Mouse (Mus musculus) forebrain, embryonic 13.5 days (tissue): Measurements from ENCODE around the gene Hacl1. TPM values are rescaled to one million over a fixed set of nuclear protein-coding genes. Genes with fewer than 3 reads are reported as not detected.

Experiments
- ATAC-seq: fragments of 200-750 bp; cut with Nextera tagmentation; 2 replicates; pipeline ENCODE4 v1.8.0; 2017
- H3K27ac ChIP-seq: fragments of 300-500 bp; sonication (generic); 2 replicates; pipeline ENCODE4 v1.5.1; 2015; ENCODE audit warnings: inconsistent platforms, mild to moderate bottlenecking, moderate library complexity
- H3K27me3 ChIP-seq: fragments of 300-500 bp; sonication (generic); 2 replicates; pipeline ENCODE4 v1.6.1; 2015; ENCODE audit warnings: mild to moderate bottlenecking, inconsistent platforms
- H3K36me3 ChIP-seq: fragments of 300-500 bp; sonication (generic); 2 replicates; pipeline ENCODE4 v1.6.1; 2015; ENCODE audit warnings: mild to moderate bottlenecking, inconsistent platforms; ENCODE audit not compliant: poor library complexity, severe bottlenecking
- H3K4me1 ChIP-seq: fragments of 300-500 bp; sonication (generic); 2 replicates; pipeline ENCODE4 v1.6.1; 2015; ENCODE audit warnings: inconsistent platforms
- H3K4me2 ChIP-seq: fragments of 300-500 bp; sonication (generic); 2 replicates; pipeline ENCODE4 v1.6.1; 2015; ENCODE audit warnings: inconsistent platforms, mild to moderate bottlenecking, moderate library complexity
- H3K4me3 ChIP-seq: fragments of 300-500 bp; sonication (generic); 2 replicates; pipeline ENCODE4 v1.5.1; 2015; ENCODE audit warnings: mild to moderate bottlenecking, inconsistent platforms
- H3K9ac ChIP-seq: fragments of 300-500 bp; sonication (generic); 2 replicates; pipeline ENCODE4 v1.6.1; 2015; ENCODE audit warnings: mild to moderate bottlenecking, inconsistent platforms
- H3K9me3 ChIP-seq: fragments of 300-500 bp; sonication (generic); replicated peaks from 2 replicates; pipeline ENCODE4 v1.6.1; 2016; ENCODE audit warnings: inconsistent platforms
- WGBS: fragments of 180-500 bp; shearing (Covaris S2); methylation state at CpG from one replicate; pipeline ENCODE4 v1.1.7; 2015; 5-methylcytosine and 5-hydroxymethylcytosine counted together
- polyA plus RNA-seq: library from polyadenylated mRNA; unstranded; fragments of >200 nt; fragmentation: Nextera tagmentation; extraction: Ambion mirVana; gene quantifications from 2 replicates; pipeline ENCODE4 v1.2.1, GENCODE M21; 2015

The Hacl1 gene
- polyA plus RNA-seq, 1 experiment from 2014 or later = 7.7 TPM

DNA sequence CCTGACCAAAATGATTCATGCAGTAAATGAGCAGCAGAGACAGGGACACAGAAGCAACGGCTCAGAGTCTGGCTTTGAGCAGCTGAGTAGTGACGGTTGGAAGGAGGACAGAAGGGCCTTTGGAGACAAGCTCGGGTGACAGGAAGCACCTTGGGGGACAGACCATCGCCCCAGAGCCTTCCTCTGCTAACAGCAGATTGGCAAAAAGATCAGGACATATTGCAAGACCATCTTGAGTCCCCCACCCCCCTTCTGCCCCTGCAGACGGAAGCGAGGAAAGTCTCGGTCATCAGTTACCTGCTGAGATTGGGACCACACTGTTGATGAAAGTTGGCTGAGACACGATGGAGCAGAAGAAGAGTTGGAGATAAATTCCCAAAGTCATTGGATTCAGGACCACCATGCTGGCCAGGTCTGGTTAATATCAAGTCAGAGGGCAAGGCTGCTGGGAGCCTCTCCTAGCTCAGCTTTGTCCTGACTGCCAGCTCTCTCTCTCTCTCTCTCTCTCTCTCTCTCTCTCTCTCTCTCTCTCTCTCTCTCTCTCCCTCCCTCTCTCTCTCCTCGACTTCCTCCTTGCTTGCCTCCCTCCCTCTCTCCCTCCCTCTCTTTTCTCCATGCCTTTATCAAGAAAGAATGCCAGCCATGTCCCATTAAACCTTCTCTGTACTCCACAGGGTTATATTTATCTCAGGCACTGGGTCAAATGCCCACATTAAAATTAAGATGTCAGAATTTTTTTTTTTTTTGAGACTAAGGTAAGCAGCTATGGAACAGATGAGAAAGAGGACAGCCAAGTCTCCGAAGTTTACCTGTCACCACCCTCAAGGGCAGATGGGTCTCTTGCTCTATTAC is 64.0 kb downstream of the Hacl1 start:
- Histone ChIP-seq H3K4me2 (no peak overlapping the region), H3K9me3 (0 out of 2 replicates have a peak, but pooled peaks cover 5% of the 10 kb centered on the region), H3K9ac (no peak overlapping the region), H3K36me3 (no peaks in the 10 kb centered on the region), H3K4me3 (no peak overlapping the region), H3K4me1 (no peaks in the 10 kb centered on the region), H3K27ac (no peak overlapping the region), H3K27me3 (no peaks in the 10 kb centered on the region)
- no peak for ATAC-seq
- WGBS = 66% methylated on average over 10 of the region's 10 CpGs

DNA sequence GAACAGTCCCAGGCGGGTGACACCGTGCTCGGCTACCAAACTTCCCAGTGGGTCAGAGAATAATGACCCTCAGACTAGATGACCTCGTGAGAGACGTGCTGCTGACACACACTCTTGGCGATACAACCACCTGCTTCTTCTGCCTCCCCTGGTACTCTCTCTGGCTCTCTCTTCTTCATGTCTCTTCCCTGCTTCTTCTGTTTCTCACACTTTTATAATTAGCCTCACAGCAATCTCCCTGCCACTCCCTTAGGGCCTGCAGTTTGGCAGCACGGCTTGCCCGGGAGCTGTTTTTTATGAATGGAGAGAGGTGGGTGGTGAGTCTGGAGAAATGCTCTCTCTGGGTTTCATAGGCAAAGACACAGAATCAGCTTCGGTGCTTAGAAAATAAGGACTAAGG is 65.2 kb downstream of the Hacl1 start:
- Histone ChIP-seq H3K27ac (no peak overlapping the region), H3K9ac (no peak overlapping the region), H3K4me2 (no peak overlapping the region), H3K36me3 (no peaks in the 10 kb centered on the region), H3K9me3 (no peaks in the 10 kb centered on the region), H3K27me3 (no peaks in the 10 kb centered on the region), H3K4me3 (no peak overlapping the region), H3K4me1 (no peaks in the 10 kb centered on the region)
- 81% methylated on average over 9 of the region's 9 CpGs for WGBS
- ATAC-seq = no peak

DNA sequence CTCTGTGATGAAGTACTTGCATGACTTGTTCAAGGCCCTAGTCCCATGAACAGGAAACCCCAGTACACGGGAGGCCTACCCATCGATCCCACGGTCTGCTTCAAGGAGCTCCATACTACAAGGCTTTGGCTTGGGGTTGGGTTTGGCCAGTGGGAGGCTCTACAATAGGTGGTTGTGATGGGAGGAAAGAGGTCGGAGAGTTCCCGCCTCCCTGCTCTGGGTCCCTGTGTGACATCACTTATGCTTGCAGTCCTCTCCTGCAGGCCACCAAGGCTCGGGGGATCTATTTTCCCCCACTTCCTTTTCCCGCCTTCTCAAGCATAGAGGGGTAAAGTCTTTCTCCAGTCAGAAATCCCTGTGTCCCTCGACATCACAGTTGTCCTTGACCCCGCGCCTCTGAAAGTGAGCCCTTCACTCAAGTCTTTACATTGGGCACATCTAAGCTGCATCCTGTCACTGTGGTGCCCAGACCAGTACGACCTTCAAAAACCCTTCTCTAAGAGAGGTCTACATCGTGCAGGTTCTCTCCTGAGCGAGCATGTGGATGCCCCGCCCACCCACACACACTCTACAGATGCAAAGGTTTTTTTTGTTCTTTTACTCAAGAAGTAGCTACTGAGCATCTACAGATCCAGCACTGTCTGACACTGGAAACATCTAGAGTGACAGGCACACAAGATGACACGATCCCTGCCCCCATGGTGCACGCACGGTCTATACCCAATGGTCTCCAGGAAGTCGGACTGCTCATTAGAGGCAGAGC is 66.0 kb downstream of the Hacl1 start:
- H3K9ac ChIP-seq = no peak overlapping the region
- no peak overlapping the region for H3K4me3 ChIP-seq
- 92% methylated on average over 18 of the region's 18 CpGs for WGBS
- no peak for ATAC-seq
- no peaks in the 10 kb centered on the region for H3K36me3 ChIP-seq
- H3K9me3 ChIP-seq = no peaks in the 10 kb centered on the region
- no peak overlapping the region for H3K27ac ChIP-seq
- H3K27me3 ChIP-seq = no peaks in the 10 kb centered on the region
- H3K4me2 ChIP-seq = no peak overlapping the region
- H3K4me1 ChIP-seq = no peaks in the 10 kb centered on the region

DNA sequence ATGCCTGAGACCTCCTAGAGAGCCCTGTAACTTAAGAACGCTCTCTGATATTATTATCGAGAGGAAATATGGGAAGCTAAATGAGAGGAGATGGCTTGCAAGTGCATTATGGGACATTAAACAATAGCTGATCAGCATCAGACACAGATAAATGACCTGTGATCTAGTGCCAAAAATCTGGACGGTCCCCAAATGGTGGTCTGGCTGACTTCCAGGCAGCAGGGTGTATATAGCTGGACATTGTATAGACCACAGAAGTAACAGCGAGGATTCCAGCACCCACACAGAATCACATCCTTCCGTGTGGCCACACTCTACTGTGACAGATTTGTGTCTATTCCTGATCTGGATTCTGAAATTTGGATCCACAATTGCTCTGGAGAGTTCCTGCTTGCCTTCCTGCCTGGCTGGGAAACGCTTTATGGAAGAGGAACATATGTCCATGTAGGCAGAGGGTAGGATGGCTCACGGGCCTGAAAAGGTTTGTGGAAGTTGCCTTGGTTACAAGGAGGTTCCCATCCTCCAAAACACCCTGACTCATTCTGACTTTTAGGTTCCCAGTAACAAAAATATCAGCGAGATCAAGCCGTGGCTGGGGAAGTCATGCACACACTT is 68.4 kb downstream of the Hacl1 start:
- Histone ChIP-seq H3K9ac (no peak overlapping the region), H3K27ac (no peak overlapping the region), H3K4me1 (peaks cover 4% of the 10 kb centered on the region; the same call in 1 of the 2 replicates), H3K36me3 (no peaks in the 10 kb centered on the region), H3K27me3 (no peaks in the 10 kb centered on the region), H3K4me3 (no peak overlapping the region), H3K9me3 (no peaks in the 10 kb centered on the region), H3K4me2 (no peak overlapping the region)
- ATAC-seq = no peak
- WGBS = 85% methylated on average over 9 of the region's 9 CpGs

DNA sequence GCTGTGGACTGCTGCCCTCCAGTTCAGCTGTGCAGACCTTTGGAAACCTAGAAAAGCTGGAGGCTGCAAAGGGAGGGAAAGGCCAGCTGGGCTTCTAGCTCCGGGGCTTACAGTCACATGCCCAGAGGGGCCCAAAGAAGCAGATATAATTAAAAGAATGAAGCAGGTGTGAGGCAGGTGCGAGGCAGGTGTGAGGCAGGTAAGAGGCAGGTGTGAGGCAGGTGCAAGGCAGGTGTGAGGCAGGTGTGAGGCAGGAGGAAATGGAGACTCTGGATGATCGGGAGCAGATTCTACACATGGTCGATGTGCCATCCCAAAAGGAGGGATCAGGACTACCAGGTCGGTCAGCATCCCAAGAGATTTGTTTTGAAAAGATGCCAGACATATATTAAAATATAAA is 69.7 kb downstream of the Hacl1 start:
- 82% methylated on average over 5 of the region's 5 CpGs for WGBS
- no peaks in the 10 kb centered on the region for H3K9me3 ChIP-seq

DNA sequence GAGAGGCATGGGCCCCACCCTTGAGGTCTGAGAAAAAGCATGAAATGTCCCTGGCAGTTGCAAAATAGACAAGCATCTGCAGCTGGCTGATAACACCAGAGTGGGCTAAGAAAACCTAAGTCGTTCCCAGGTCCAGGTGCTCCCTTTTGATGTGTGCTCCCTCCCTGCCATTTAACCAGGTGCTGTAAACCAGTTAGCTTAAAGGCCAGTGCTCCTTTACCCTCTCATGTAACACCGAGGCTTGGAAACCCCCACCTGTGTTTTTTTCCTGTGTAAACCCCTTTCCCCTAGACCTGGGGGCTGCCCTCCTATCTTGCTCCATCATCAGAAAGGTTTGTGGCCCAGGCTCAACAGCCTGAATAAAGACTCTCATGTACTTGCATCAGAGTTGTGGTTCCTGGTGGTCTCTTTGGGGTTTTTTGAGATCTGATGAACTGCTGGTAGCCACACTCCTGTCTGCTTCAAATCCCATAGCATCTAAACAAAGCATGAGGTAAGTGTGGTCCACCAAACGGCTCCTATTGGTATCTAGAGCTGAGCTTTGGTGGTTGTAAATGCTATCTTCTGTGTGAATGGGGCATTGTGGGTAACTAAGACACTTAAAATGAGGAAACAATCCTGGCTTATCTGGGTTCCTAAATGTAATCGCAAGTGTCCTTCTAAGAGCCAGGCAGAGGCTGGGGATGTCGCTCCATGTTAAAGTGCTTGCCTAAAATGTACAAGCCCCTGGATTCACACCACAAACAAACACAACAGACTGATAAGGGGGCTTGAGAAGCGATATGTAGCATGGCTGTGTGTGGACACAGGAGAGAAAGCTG is 70.7 kb downstream of the Hacl1 start:
- Histone ChIP-seq H3K4me1 (peaks cover 4% of the 10 kb centered on the region; the same call in 1 of the 2 replicates), H3K27me3 (no peaks in the 10 kb centered on the region), H3K4me2 (no peak overlapping the region), H3K9ac (no peak overlapping the region), H3K4me3 (no peak overlapping the region), H3K9me3 (no peaks in the 10 kb centered on the region), H3K36me3 (no peaks in the 10 kb centered on the region), H3K27ac (no peak overlapping the region)
- 88% methylated on average over 6 of the region's 6 CpGs for WGBS
- no peak for ATAC-seq

More for the DNA sequence above, 69.7 kb downstream of the Hacl1 start:
- Histone ChIP-seq H3K4me3 (no peak overlapping the region), H3K36me3 (no peaks in the 10 kb centered on the region), H3K4me1 (peaks cover 4% of the 10 kb centered on the region; the same call in 1 of the 2 replicates), H3K27ac (no peak overlapping the region), H3K4me2 (no peak overlapping the region), H3K27me3 (no peaks in the 10 kb centered on the region), H3K9ac (no peak overlapping the region)
- ATAC-seq = no peak

DNA sequence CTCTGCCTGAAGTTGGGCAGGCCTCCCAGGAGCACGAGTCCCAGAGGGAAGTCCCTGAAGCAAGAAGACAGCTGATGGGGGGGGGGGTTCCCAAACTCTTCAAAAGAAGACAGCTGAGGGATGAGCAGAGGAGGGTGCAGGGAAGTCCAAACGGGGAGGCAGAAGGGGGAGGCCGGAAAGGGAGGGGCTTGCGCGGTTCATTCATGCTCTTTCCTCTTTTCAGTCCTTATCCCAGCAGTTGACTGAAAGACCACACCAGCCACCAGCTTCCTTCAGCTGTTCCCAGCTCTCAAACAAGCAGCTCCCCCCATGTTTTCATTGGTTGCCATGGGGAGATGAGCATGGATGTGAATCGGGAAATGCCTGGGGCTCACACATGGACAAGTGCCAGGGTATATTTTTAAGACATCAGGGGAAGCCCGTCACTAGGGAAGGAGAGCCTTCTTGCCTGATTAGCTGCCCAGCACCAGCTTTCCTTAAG is 71.9 kb downstream of the Hacl1 start:
- 61% methylated on average over 7 of the region's 7 CpGs for WGBS

DNA sequence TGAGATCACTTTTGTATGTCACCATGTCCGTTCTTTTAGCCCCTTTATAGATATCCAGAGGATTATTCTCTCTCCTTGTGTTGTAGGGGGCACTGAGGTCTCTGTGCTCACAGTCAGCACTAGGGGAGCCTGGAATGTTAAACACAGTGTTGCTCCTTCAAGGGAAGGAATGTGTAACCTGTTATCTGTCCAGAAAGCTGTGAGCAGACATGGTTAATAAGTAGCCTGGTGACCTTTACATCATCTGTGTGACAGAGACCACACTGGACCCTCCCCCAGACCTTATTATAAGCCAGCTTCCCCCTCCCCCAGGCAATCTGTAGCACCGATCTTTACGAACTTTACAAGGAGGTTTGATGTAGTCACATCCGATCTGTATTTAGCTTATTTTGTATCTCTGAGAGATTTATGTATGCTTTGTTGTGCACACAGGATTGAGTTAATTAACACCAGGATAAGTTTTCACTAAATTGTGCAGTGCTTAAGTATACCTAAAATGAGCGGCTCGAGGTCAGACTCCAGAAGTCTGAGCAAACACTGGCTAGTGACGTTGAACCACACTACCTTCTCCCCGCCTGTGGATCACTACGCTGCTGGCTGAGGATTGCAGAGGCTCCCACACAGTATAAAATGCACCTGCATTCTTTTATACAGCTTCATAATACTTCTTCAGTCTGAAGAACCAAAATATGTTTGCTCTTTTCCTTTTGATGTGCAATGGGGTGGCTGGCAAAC is 75.4 kb downstream of the Hacl1 start:
- no peak for ATAC-seq
- Histone ChIP-seq H3K36me3 (no peaks in the 10 kb centered on the region), H3K4me1 (peaks cover 4% of the 10 kb centered on the region; the same call in 1 of the 2 replicates), H3K27ac (no peak overlapping the region), H3K9ac (no peak overlapping the region), H3K4me3 (no peak overlapping the region), H3K9me3 (no peaks in the 10 kb centered on the region), H3K27me3 (no peaks in the 10 kb centered on the region), H3K4me2 (no peak overlapping the region)
- 78% methylated on average over 9 of the region's 9 CpGs for WGBS

More for the DNA sequence above, 71.9 kb downstream of the Hacl1 start:
- no peaks in the 10 kb centered on the region for H3K9me3 ChIP-seq
- H3K4me1 ChIP-seq = peaks cover 4% of the 10 kb centered on the region; the same call in 1 of the 2 replicates
- no peak overlapping the region for H3K4me3 ChIP-seq
- H3K27me3 ChIP-seq = no peaks in the 10 kb centered on the region
- H3K9ac ChIP-seq = no peak overlapping the region
- no peak overlapping the region for H3K27ac ChIP-seq
- ATAC-seq = no peak
- no peaks in the 10 kb centered on the region for H3K36me3 ChIP-seq
- no peak overlapping the region for H3K4me2 ChIP-seq

DNA sequence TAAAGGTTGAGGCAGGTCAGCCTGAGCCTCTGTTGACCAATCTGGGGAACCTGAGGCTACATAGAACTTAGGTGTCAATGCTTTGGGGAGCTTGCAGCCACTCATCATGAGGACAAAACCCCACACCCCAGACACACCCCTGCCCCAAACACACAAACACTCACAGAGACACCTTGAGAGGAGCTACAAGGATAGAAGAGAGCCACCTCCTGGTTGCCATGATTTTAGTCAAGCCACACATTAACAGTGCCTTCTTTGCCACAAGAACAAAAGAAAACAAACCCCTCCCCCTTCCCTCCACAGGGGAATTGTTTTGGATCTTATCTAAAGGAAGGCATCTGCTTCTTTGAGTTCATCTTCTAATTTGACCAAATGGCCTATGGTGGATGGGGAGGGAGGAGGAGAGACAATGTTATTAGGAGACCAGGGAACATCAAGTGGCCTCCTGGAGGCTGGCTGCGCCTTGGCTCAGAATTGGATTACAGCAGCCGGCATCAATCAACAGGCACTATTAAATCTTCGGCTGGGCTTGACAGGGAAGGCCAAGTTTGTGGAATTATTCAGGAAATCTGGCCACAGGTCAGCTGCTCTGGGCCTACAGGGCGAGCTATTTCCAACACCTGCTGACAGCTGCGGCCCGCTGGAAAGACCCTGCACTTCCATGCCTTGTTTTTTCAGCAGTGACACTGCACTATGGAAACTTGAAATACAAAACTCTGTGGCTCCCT is 76.5 kb downstream of the Hacl1 start:
- Histone ChIP-seq H3K4me3 (no peak overlapping the region), H3K4me1 (peaks cover 4% of the 10 kb centered on the region; the same call in 1 of the 2 replicates), H3K36me3 (no peaks in the 10 kb centered on the region), H3K4me2 (no peak overlapping the region), H3K9me3 (no peaks in the 10 kb centered on the region), H3K27ac (no peak overlapping the region), H3K27me3 (no peaks in the 10 kb centered on the region), H3K9ac (no peak overlapping the region)
- 47% methylated on average over 6 of the region's 6 CpGs for WGBS
- no peak for ATAC-seq

DNA sequence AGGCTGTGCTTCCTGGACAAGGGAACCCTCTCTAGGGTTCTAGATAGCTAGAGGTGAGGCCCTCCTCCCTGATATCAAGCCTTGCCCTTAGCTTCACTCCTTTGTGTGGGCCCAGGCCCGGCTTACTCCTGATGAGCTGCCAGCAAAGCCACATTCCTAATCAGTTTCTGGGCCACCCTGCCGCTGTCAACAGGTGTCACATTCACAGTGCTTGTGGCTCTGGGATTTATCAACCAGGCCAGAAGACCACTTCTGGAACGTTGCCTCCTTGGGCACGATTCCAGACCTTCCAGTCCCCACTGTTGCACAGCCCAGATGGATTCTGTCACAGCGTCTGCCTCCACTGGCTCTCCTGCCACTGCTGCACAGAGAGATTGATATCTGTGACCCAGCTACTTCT is 80.2 kb downstream of the Hacl1 start:
- Histone ChIP-seq H3K27me3 (no peaks in the 10 kb centered on the region), H3K4me2 (no peak overlapping the region), H3K27ac (no peak overlapping the region), H3K36me3 (no peaks in the 10 kb centered on the region), H3K4me3 (no peak overlapping the region), H3K9ac (no peak overlapping the region), H3K9me3 (no peaks in the 10 kb centered on the region), H3K4me1 (no peaks in the 10 kb centered on the region)
- WGBS = 69% methylated on average over 5 of the region's 5 CpGs
- ATAC-seq = no peak
